Mouse (Mus musculus): ENCODE data around the gene Gm3020. TPM values are rescaled to one million over a fixed set of nuclear protein-coding genes. Genes with fewer than 3 reads are reported as not detected.
"Not testable (repeated sequence)": the region's sequence is repeated elsewhere in the genome, so short reads cannot be mapped to it uniquely, and the experiment has no call there.

Gm3020 gene
- 0.70 and 0.84 TPM in 2 replicates for polyA plus RNA-seq (2014; fragmentation: Nextera tagmentation; extraction: Ambion mirVana)

- H3K9me3 ChIP-seq (ENCODE audit: control insufficient read depth, low read length); H3K4me1 ChIP-seq (ENCODE audit: control insufficient read depth, insufficient read depth, low read length); ATAC-seq (ENCODE audit: low FRiP score, low TSS enrichment); H3K27me3 ChIP-seq (ENCODE audit: control insufficient read depth, insufficient read depth, low read length); H3K36me3 ChIP-seq (ENCODE audit: control insufficient read depth, insufficient read depth, low read length); H3K9ac ChIP-seq (ENCODE audit: low read depth, low read length); H3K27ac ChIP-seq (ENCODE audit: low read depth, low read length); H3K4me2 ChIP-seq (replicated peaks; ENCODE audit: low read depth, low read length); H3K4me3 ChIP-seq (ENCODE audit: low read length): not testable (repeated sequence)
- no CpG with 5 or more reads among the region's 32 CpGs for WGBS
These were observed at the start of gene Gm3020 for GRCm38 (mm10) chr14:3651730-3652129. Gene Gm3020, plus strand, starts transcription at chr14:3652030.

GRCm38 (mm10) chr14:3634212-3634611 is 17.6 kb upstream of the Gm3020 start, which contains the start of gene Gm3012:
Gene Gm3012, plus strand, starts transcription at chr14:3634512.
- not testable (repeated sequence) for H3K9ac ChIP-seq (ENCODE audit: low read depth, low read length); H3K4me1 ChIP-seq (ENCODE audit: control insufficient read depth, insufficient read depth, low read length); H3K4me2 ChIP-seq (replicated peaks; ENCODE audit: low read depth, low read length); ATAC-seq (ENCODE audit: low FRiP score, low TSS enrichment); H3K9me3 ChIP-seq (ENCODE audit: control insufficient read depth, low read length); H3K27me3 ChIP-seq (ENCODE audit: control insufficient read depth, insufficient read depth, low read length); H3K27ac ChIP-seq (ENCODE audit: low read depth, low read length); H3K36me3 ChIP-seq (ENCODE audit: control insufficient read depth, insufficient read depth, low read length); H3K4me3 ChIP-seq (ENCODE audit: low read length)
- no CpG with 5 or more reads among the region's 2 CpGs for WGBS

GRCm38 (mm10) chr14:3688483-3688882 is 36.7 kb downstream of the Gm3020 start, which contains the start of gene Gm3043:
Gene Gm3043, plus strand, starts transcription at chr14:3688783.
- H3K4me2 ChIP-seq (replicated peaks; ENCODE audit: low read depth, low read length); ATAC-seq (ENCODE audit: low FRiP score, low TSS enrichment); H3K27me3 ChIP-seq (ENCODE audit: control insufficient read depth, insufficient read depth, low read length); H3K4me3 ChIP-seq (ENCODE audit: low read length); H3K9me3 ChIP-seq (ENCODE audit: control insufficient read depth, low read length); H3K27ac ChIP-seq (ENCODE audit: low read depth, low read length); H3K9ac ChIP-seq (ENCODE audit: low read depth, low read length); H3K4me1 ChIP-seq (ENCODE audit: control insufficient read depth, insufficient read depth, low read length); H3K36me3 ChIP-seq (ENCODE audit: control insufficient read depth, insufficient read depth, low read length): not testable (repeated sequence)
- WGBS = no CpG with 5 or more reads among the region's 3 CpGs

Other genes with a start within 250 kb of the Gm3020 start
- gene Gm10409, start 239.4 kb upstream of the Gm3020 start, polyA plus RNA-seq (2014; fragmentation: Nextera tagmentation; extraction: Ambion mirVana) = 0.70 and 0.84 TPM in 2 replicates
- 0.71 and 0.85 TPM in 2 replicates for gene Gm3005, start 223.9 kb upstream of the Gm3020 start, polyA plus RNA-seq (2014; fragmentation: Nextera tagmentation; extraction: Ambion mirVana)
- gene Gm10408, start 202.7 kb upstream of the Gm3020 start, polyA plus RNA-seq (2014; fragmentation: Nextera tagmentation; extraction: Ambion mirVana) = not detected in 2 replicates
- not detected in 2 replicates for gene Gm3012, start 17.5 kb upstream of the Gm3020 start, polyA plus RNA-seq (2014; fragmentation: Nextera tagmentation; extraction: Ambion mirVana)
- gene Gm3043, start 36.8 kb downstream of the Gm3020 start, polyA plus RNA-seq (2014; fragmentation: Nextera tagmentation; extraction: Ambion mirVana) = not detected in 2 replicates
- gene Gm3002, start 158.0 kb downstream of the Gm3020 start, polyA plus RNA-seq (2014; fragmentation: Nextera tagmentation; extraction: Ambion mirVana) = 0.11 TPM in 1 of 2 replicates, not detected in the other
- gene Gm3033, start 194.2 kb downstream of the Gm3020 start, polyA plus RNA-seq (2014; fragmentation: Nextera tagmentation; extraction: Ambion mirVana) = not detected in 2 replicates
- 0.53 TPM in 1 of 2 replicates, not detected in the other for gene Gm2916, start 232.1 kb downstream of the Gm3020 start, polyA plus RNA-seq (2014; fragmentation: Nextera tagmentation; extraction: Ambion mirVana)

All from kidney, embryonic 14.5 days (tissue).